Mouse (Mus musculus) kidney, adult 2 months (tissue): Measurements from ENCODE around the gene Casq2.

Source experiments
- CTCF ChIP-seq: fragments of 200-500 bp; conservative IDR thresholded peaks from 2 replicates; pipeline ENCODE4 v1.5.1; 2011; ENCODE audit warnings: low read depth, mild to moderate bottlenecking, control low read depth, low read length, moderate library complexity, mixed read lengths; ENCODE audit not compliant: insufficient read depth, insufficient read length
- POLR2A ChIP-seq: fragments of 200-500 bp; IDR thresholded peaks from one replicate; pipeline ENCODE4 v1.6.1; 2011; ENCODE audit warnings: low read depth, low read length, control low read depth

GRCm38 (mm10) chr3:102140606-102141005 lies 54.4 kb downstream of the Casq2 start:
- TF ChIP-seq CTCF (no peak), POLR2A (no peak)
